Mouse (Mus musculus): Measurements from ENCODE around the gene Gna12.

- TF ChIP-seq GATA1 (IDR thresholded peaks at IDR 0.05; ENCODE audit: low read length) (no peak), TAL1 (IDR thresholded peaks at IDR 0.05; ENCODE audit: low read length) (no peak)
Measured at GRCm38 (mm10) chr5:140878644-140879043, 48.4 kb upstream of the Gna12 start.
